Mouse (Mus musculus): Measurements from ENCODE around the gene Xpo4.

DNA sequence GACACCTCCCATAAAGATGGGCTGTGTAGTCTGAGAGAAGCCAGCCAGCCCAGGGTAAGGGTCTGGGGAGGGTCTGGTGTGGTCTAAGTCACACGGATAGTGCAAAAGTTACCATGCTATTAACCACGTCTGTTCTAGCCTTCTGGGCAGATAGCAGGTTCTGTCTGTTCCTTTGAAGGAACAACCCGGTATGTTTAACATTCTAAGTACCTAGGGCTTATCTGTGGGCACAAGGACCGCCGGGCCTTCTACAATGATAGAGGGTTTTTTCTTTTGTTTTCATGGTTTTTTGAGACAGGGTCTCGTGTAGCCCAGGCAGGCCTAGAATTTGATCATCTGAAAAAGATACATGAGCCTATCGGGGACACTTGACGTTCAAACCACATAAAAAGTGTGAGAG is 119.1 kb downstream of the Xpo4 start:
- TF ChIP-seq CTCF (IDR thresholded peaks at IDR 0.05; ENCODE audit: low read depth, low read length) = no peak
- no peak for TF ChIP-seq POLR2A (IDR thresholded peaks at IDR 0.05; ENCODE audit: borderline replicate concordance, low read depth, low read length)

Data from bone marrow macrophage, adult 2 months (primary cell).